Mouse (Mus musculus): Measurements from ENCODE around the gene Ppp1r8. TPM values are rescaled to one million over a fixed set of nuclear protein-coding genes. Genes with fewer than 3 reads are reported as not detected.

Ppp1r8 gene
- 10 to 100 TPM; 23.3 to 27.0 TPM for total RNA-seq (2023)

GRCm38 (mm10) chr4:132842970-132843704 is at the start of gene Ppp1r8:
Gene Ppp1r8, minus strand, starts transcription at chr4:132843169.

GRCm38 (mm10) chr4:132884064-132884843 is 41.3 kb upstream of the Ppp1r8 start, which contains the start of gene Stx12:
Gene Stx12, minus strand, starts transcription at chr4:132884509.

GRCm38 (mm10) chr4:132796196-132796886 is 46.6 kb downstream of the Ppp1r8 start, which contains the start of gene Themis2:
Gene Themis2, minus strand, starts transcription at chr4:132796387.

Other genes with a start within 250 kb of the Ppp1r8 start
- 10 to 100 TPM; 30.5 to 37.3 TPM for gene Eya3, start 204.2 kb downstream of the Ppp1r8 start, total RNA-seq (2023)
- gene Xkr8, start 110.6 kb downstream of the Ppp1r8 start, total RNA-seq (2023), result 1 to 10 TPM; 3.9 to 4.6 TPM
- 1 to 10 TPM; 1.5 to 2.3 TPM for gene Smpdl3b, start 85.9 kb downstream of the Ppp1r8 start, total RNA-seq (2023)
- gene Rpa2, start 74.8 kb downstream of the Ppp1r8 start, total RNA-seq (2023), result 10 to 100 TPM; 30.1 to 41.2 TPM
- gene Themis2, start 46.8 kb downstream of the Ppp1r8 start, total RNA-seq (2023), result 100 to 1,000 TPM; 101 to 144 TPM
- gene Stx12, start 41.3 kb upstream of the Ppp1r8 start, total RNA-seq (2023), result 10 to 100 TPM; 18.9 to 21.4 TPM
- gene Fam76a, start 79.4 kb upstream of the Ppp1r8 start, total RNA-seq (2023), result 10 to 100 TPM; 24.4 to 30.4 TPM
- 100 to 1,000 TPM; 268 to 295 TPM for gene Fgr, start 130.9 kb upstream of the Ppp1r8 start, total RNA-seq (2023)
- 1 to 10 TPM; 6.4 to 7.8 TPM for gene Ahdc1, start 168.1 kb upstream of the Ppp1r8 start, total RNA-seq (2023)

All from neutrophil, adult 83 days (primary cell).